Mouse (Mus musculus): ENCODE data around the gene Clasp1.

GRCm38 (mm10) chr1:118425982-118426381, 37.1 kb downstream of the Clasp1 start:
- no peak for TF ChIP-seq EP300 (IDR thresholded peaks at IDR 0.05; ENCODE audit: low read depth)
- no peak for TF ChIP-seq CTCF (IDR thresholded peaks at IDR 0.05; ENCODE audit: low read depth)

All from heart, postnatal 0 days (tissue).